Mouse (Mus musculus): ENCODE measurements around the gene Ubr2. TPM values are rescaled to one million over a fixed set of nuclear protein-coding genes. Genes with fewer than 3 reads are reported as not detected.

Ubr2 gene
- total RNA-seq, 1 experiment: 30.8 TPM

GRCm38 (mm10) chr17:46993625-46994024 is 16.7 kb downstream of the Ubr2 start:
- Histone ChIP-seq H3K4me1 (ENCODE audit: control insufficient read depth in 2 of 2, insufficient read depth in 2 of 2, low read length in 2 of 2, poor library complexity in 1 of 2) (peaks cover 0 to 11% of the 10 kb centered on the region in 2 experiments; a peak in 1 of 4 replicates), H3K36me3 (ENCODE audit: control insufficient read depth, insufficient read depth, low read length, poor library complexity, severe bottlenecking) (peaks cover 23% of the 10 kb centered on the region), H3K4me3 (ENCODE audit: insufficient read depth in 1 of 2, low read depth in 1 of 2, low read length in 2 of 2, poor library complexity in 1 of 2, severe bottlenecking in 1 of 2) (no peak overlapping the region), H3K27ac (ENCODE audit: insufficient read depth, low read depth, low read length, poor library complexity, severe bottlenecking) (no peak overlapping the region), H3K9ac (ENCODE audit: insufficient read depth, low read depth, low read length, poor library complexity, severe bottlenecking) (no peak overlapping the region), H3K9me3 (ENCODE audit: control insufficient read depth, insufficient read depth, low read depth, low read length) (no peaks in the 10 kb centered on the region)
- TF ChIP-seq HCFC1 (IDR thresholded peaks at IDR 0.05; ENCODE audit: borderline replicate concordance, insufficient read depth, low read length) (no peak), ZC3H11A (IDR thresholded peaks at IDR 0.05; ENCODE audit: borderline replicate concordance, low read depth, low read length) (no peak), MAFK (IDR thresholded peaks at IDR 0.05; ENCODE audit: insufficient read depth, low read depth, low read length) (no peak), CHD2 (IDR thresholded peaks at IDR 0.05; ENCODE audit: low read depth, low read length) (no peak), ZNF384 (IDR thresholded peaks at IDR 0.05; ENCODE audit: low read depth, low read length) (no peak)
- DNase-seq (ENCODE audit: low read depth, low spot score): no peak
- in situ Hi-C loops (cut with MboI; ENCODE audit: low sequenced_read_pairs in 2 of 2, unreplicated experiment in 2 of 2): no loop called here

- H3K4me1 ChIP-seq (ENCODE audit: control insufficient read depth in 2 of 2, insufficient read depth in 2 of 2, low read length in 2 of 2, poor library complexity in 1 of 2): no peaks in the 10 kb centered on the region
- in situ Hi-C loops (cut with MboI; ENCODE audit: low sequenced_read_pairs in 2 of 2, unreplicated experiment in 2 of 2): no loop called here
- H3K9ac ChIP-seq (ENCODE audit: insufficient read depth, low read depth, low read length, poor library complexity, severe bottlenecking): no peak overlapping the region
- peaks cover 28% of the 10 kb centered on the region for H3K36me3 ChIP-seq (ENCODE audit: control insufficient read depth, insufficient read depth, low read length, poor library complexity, severe bottlenecking)
- no peaks in the 10 kb centered on the region for H3K9me3 ChIP-seq (ENCODE audit: control insufficient read depth, insufficient read depth, low read depth, low read length)
- H3K27ac ChIP-seq (ENCODE audit: insufficient read depth, low read depth, low read length, poor library complexity, severe bottlenecking): no peak overlapping the region
- no peak for DNase-seq (ENCODE audit: low read depth, low spot score)
- no peak for TF ChIP-seq HCFC1 (IDR thresholded peaks at IDR 0.05; ENCODE audit: borderline replicate concordance, insufficient read depth, low read length)
- no peak for TF ChIP-seq ZC3H11A (IDR thresholded peaks at IDR 0.05; ENCODE audit: borderline replicate concordance, low read depth, low read length)
- TF ChIP-seq CHD2 (IDR thresholded peaks at IDR 0.05; ENCODE audit: low read depth, low read length): no peak
- TF ChIP-seq MAFK (IDR thresholded peaks at IDR 0.05; ENCODE audit: insufficient read depth, low read depth, low read length): no peak
- no peak for TF ChIP-seq ZNF384 (IDR thresholded peaks at IDR 0.05; ENCODE audit: low read depth, low read length)
- H3K4me3 ChIP-seq (ENCODE audit: insufficient read depth in 1 of 2, low read depth in 1 of 2, low read length in 2 of 2, poor library complexity in 1 of 2, severe bottlenecking in 1 of 2): no peak overlapping the region
These were observed 22.7 kb downstream of the Ubr2 start for GRCm38 (mm10) chr17:46987631-46988030.

GRCm38 (mm10) chr17:46980050-46980449 is 30.3 kb downstream of the Ubr2 start:
- H3K9me3 ChIP-seq (ENCODE audit: control insufficient read depth, insufficient read depth, low read depth, low read length): no peaks in the 10 kb centered on the region
- in situ Hi-C loops (cut with MboI; ENCODE audit: low sequenced_read_pairs in 2 of 2, unreplicated experiment in 2 of 2): no loop called here

GRCm38 (mm10) chr17:46975183-46975582 is 35.2 kb downstream of the Ubr2 start:
- in situ Hi-C loops (cut with MboI; ENCODE audit: low sequenced_read_pairs in 2 of 2, unreplicated experiment in 2 of 2): no loop called here
- Histone ChIP-seq H3K27ac (ENCODE audit: insufficient read depth, low read depth, low read length, poor library complexity, severe bottlenecking) (no peak overlapping the region), H3K36me3 (ENCODE audit: control insufficient read depth, insufficient read depth, low read length, poor library complexity, severe bottlenecking) (peaks cover 37% of the 10 kb centered on the region; the same call in 1 of the 2 replicates), H3K9ac (ENCODE audit: insufficient read depth, low read depth, low read length, poor library complexity, severe bottlenecking) (no peak overlapping the region), H3K4me1 (ENCODE audit: control insufficient read depth in 2 of 2, insufficient read depth in 2 of 2, low read length in 2 of 2, poor library complexity in 1 of 2) (no peaks in the 10 kb centered on the region), H3K9me3 (ENCODE audit: control insufficient read depth, insufficient read depth, low read depth, low read length) (no peaks in the 10 kb centered on the region), H3K4me3 (ENCODE audit: insufficient read depth in 1 of 2, low read depth in 1 of 2, low read length in 2 of 2, poor library complexity in 1 of 2, severe bottlenecking in 1 of 2) (no peak overlapping the region)
- peak; percentile 48 for DNase-seq (ENCODE audit: low read depth, low spot score)
- TF ChIP-seq ZC3H11A (IDR thresholded peaks at IDR 0.05; ENCODE audit: borderline replicate concordance, low read depth, low read length) (peak; percentile 35; the same call in 1 of the 2 replicates), MAFK (IDR thresholded peaks at IDR 0.05; ENCODE audit: insufficient read depth, low read depth, low read length) (no peak)

More at GRCm38 (mm10) chr17:46980050-46980449, 30.3 kb downstream of the Ubr2 start:
- Histone ChIP-seq H3K36me3 (ENCODE audit: control insufficient read depth, insufficient read depth, low read length, poor library complexity, severe bottlenecking) (peaks cover 45% of the 10 kb centered on the region), H3K9ac (ENCODE audit: insufficient read depth, low read depth, low read length, poor library complexity, severe bottlenecking) (no peak overlapping the region), H3K4me1 (ENCODE audit: control insufficient read depth in 2 of 2, insufficient read depth in 2 of 2, low read length in 2 of 2, poor library complexity in 1 of 2) (no peaks in the 10 kb centered on the region), H3K27ac (ENCODE audit: insufficient read depth, low read depth, low read length, poor library complexity, severe bottlenecking) (no peak overlapping the region), H3K4me3 (ENCODE audit: insufficient read depth in 1 of 2, low read depth in 1 of 2, low read length in 2 of 2, poor library complexity in 1 of 2, severe bottlenecking in 1 of 2) (no peak overlapping the region)
- TF ChIP-seq CHD2 (IDR thresholded peaks at IDR 0.05; ENCODE audit: low read depth, low read length): no peak
- no peak for TF ChIP-seq HCFC1 (IDR thresholded peaks at IDR 0.05; ENCODE audit: borderline replicate concordance, insufficient read depth, low read length)
- no peak for TF ChIP-seq MAFK (IDR thresholded peaks at IDR 0.05; ENCODE audit: insufficient read depth, low read depth, low read length)
- TF ChIP-seq ZNF384 (IDR thresholded peaks at IDR 0.05; ENCODE audit: low read depth, low read length): no peak
- TF ChIP-seq ZC3H11A (IDR thresholded peaks at IDR 0.05; ENCODE audit: borderline replicate concordance, low read depth, low read length): no peak
- DNase-seq (ENCODE audit: low read depth, low spot score): no peak

- H3K36me3 ChIP-seq (ENCODE audit: control insufficient read depth, insufficient read depth, low read length, poor library complexity, severe bottlenecking): peaks cover 29% of the 10 kb centered on the region; the same call in 1 of the 2 replicates
- TF ChIP-seq MAFK (IDR thresholded peaks at IDR 0.05; ENCODE audit: insufficient read depth, low read depth, low read length) (no peak), ZNF384 (IDR thresholded peaks at IDR 0.05; ENCODE audit: low read depth, low read length) (no peak), ZC3H11A (IDR thresholded peaks at IDR 0.05; ENCODE audit: borderline replicate concordance, low read depth, low read length) (no peak), HCFC1 (IDR thresholded peaks at IDR 0.05; ENCODE audit: borderline replicate concordance, insufficient read depth, low read length) (no peak), CHD2 (IDR thresholded peaks at IDR 0.05; ENCODE audit: low read depth, low read length) (no peak)
These were observed 37.8 kb downstream of the Ubr2 start for GRCm38 (mm10) chr17:46972603-46973002.

More at GRCm38 (mm10) chr17:46972603-46973002, 37.8 kb downstream of the Ubr2 start:
- H3K9me3 ChIP-seq (ENCODE audit: control insufficient read depth, insufficient read depth, low read depth, low read length): no peaks in the 10 kb centered on the region
- H3K9ac ChIP-seq (ENCODE audit: insufficient read depth, low read depth, low read length, poor library complexity, severe bottlenecking): no peak overlapping the region
- H3K4me1 ChIP-seq (ENCODE audit: control insufficient read depth in 2 of 2, insufficient read depth in 2 of 2, low read length in 2 of 2, poor library complexity in 1 of 2): no peaks in the 10 kb centered on the region
- in situ Hi-C loops (cut with MboI; ENCODE audit: low sequenced_read_pairs in 2 of 2, unreplicated experiment in 2 of 2): no loop called here
- DNase-seq (ENCODE audit: low read depth, low spot score): no peak
- no peak overlapping the region for H3K27ac ChIP-seq (ENCODE audit: insufficient read depth, low read depth, low read length, poor library complexity, severe bottlenecking)
- H3K4me3 ChIP-seq (ENCODE audit: insufficient read depth in 1 of 2, low read depth in 1 of 2, low read length in 2 of 2, poor library complexity in 1 of 2, severe bottlenecking in 1 of 2): no peak overlapping the region

Measured in ES-E14 (cell line).